Mouse (Mus musculus) monocyte, adult 5-6 weeks (primary cell): ENCODE measurements around the gene Rps6ka5. TPM values are rescaled to one million over a fixed set of nuclear protein-coding genes. Genes with fewer than 3 reads are reported as not detected.
A peak's percentile ranks its signal among the peaks of the same experiment; 100 is the strongest.

Experiments
- ATAC-seq: fragments of 153-309, 156-312 bp; replicated peaks from 2 replicates; pipeline ENCODE4 v1.8.0; 2017; ENCODE audit warnings: mild to moderate bottlenecking; ENCODE audit not compliant: low TSS enrichment, insufficient number of reproducible peaks, severe bottlenecking, poor library complexity, low FRiP score
- total RNA-seq: library from RNA; stranded (forward); fragments of 200-1000, 200-491, 200-594 nt; gene quantifications from 3 replicates; pipeline ENCODE4 v1.2.3, GENCODE M21; 2017

Rps6ka5 gene
- total RNA-seq, 1 experiment from 2014 or later = 25.6 TPM

GRCm38 (mm10) chr12:100687001-100687400, 39.8 kb downstream of the Rps6ka5 start:
- no peak for ATAC-seq

- ATAC-seq = no peak
Measured at GRCm38 (mm10) chr12:100681752-100682151, 45.0 kb downstream of the Rps6ka5 start.

GRCm38 (mm10) chr12:100681241-100681640, 45.5 kb downstream of the Rps6ka5 start:
- ATAC-seq = no peak

- no peak for ATAC-seq
Measured at GRCm38 (mm10) chr12:100680676-100681075, 46.1 kb downstream of the Rps6ka5 start.

GRCm38 (mm10) chr12:100670647-100671199, 56.1 kb downstream of the Rps6ka5 start:
- no peak for ATAC-seq

GRCm38 (mm10) chr12:100665294-100665693, 61.5 kb downstream of the Rps6ka5 start:
- ATAC-seq = no peak

GRCm38 (mm10) chr12:100660076-100660475, 66.7 kb downstream of the Rps6ka5 start:
- no peak for ATAC-seq

GRCm38 (mm10) chr12:100655972-100656371, 70.8 kb downstream of the Rps6ka5 start:
- ATAC-seq = no peak

- ATAC-seq = no peak
Measured at GRCm38 (mm10) chr12:100641936-100642335, 84.8 kb downstream of the Rps6ka5 start.

- ATAC-seq = no peak
Measured at GRCm38 (mm10) chr12:100640726-100641125, 86.1 kb downstream of the Rps6ka5 start.

- peak; percentile 43; the same call in 1 of the 2 replicates for ATAC-seq
Measured at GRCm38 (mm10) chr12:100639680-100640079, 87.1 kb downstream of the Rps6ka5 start.

- no peak for ATAC-seq
Measured at GRCm38 (mm10) chr12:100637886-100638285, 88.9 kb downstream of the Rps6ka5 start.

- no peak for ATAC-seq
Measured at GRCm38 (mm10) chr12:100636733-100637132, 90.0 kb downstream of the Rps6ka5 start.

- no peak for ATAC-seq
Measured at GRCm38 (mm10) chr12:100636299-100636633, 90.5 kb downstream of the Rps6ka5 start.

- no peak for ATAC-seq
Measured at GRCm38 (mm10) chr12:100635601-100636298, 91.0 kb downstream of the Rps6ka5 start.

GRCm38 (mm10) chr12:100633231-100633630, 93.6 kb downstream of the Rps6ka5 start:
- no peak for ATAC-seq

GRCm38 (mm10) chr12:100631286-100631685, 95.5 kb downstream of the Rps6ka5 start:
- ATAC-seq = no peak

- ATAC-seq = no peak
Measured at GRCm38 (mm10) chr12:100629126-100629920, 97.5 kb downstream of the Rps6ka5 start.

- ATAC-seq = no peak
Measured at GRCm38 (mm10) chr12:100626991-100627677, 99.6 kb downstream of the Rps6ka5 start.
